Mouse (Mus musculus) thymus, postnatal 14 days (tissue): ENCODE data around the gene Olfr11.

Experiments used
- DNase-seq: peaks from one replicate; pipeline ENCODE4 v3.0.0; 2021

Gene Olfr11

DNA sequence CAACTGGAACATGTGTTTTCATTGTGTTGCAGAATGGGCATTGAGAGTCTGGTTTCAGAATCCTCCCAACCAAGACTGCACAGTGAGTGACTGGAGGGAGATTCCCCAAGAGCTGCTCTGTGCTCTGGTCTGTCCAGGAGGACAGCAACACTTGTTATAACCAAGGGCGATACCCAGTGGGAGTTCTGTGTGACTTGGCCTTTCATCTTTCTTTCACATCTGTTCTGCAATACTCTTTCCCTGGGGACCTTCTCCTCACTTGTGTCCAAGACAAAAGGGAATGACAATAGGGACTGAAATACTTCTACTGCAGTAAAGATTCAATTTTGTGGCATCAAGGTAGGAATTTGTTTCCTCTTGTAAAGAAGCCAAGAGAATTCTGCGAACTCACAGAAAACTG, at the start of gene Olfr11:
Olfr11 (minus strand) TSS at position 101 of the 400 bp plus-strand sequence.
- no peak for DNase-seq

- no peak for DNase-seq
These were observed 35.0 kb upstream of the Olfr11 start, which contains the start of gene Olfr1360 for GRCm38 (mm10) chr13:21677305-21677704. TSS of gene Olfr1360 (minus strand) at chr13:21677405.

DNA sequence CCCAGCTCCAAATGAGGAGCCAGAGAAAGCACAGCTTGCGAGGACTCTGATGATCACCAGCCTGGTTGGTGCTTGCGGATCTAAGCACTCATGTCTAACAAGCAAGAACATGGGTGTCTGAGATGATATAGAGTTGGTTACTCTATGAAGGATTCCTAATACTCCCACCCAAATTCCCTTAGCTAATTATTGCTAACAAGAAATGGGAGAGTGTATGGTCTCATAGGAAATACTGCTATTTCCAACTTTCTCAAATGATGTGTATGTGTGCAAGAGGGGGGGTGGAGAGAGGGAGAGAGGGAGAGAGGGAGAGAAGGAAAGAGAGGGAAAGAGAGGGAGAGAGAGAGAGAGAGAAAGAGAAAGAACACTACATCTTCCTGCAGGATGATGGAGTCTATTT, 21.0 kb upstream of the Olfr11 start, which contains the start of gene Olfr1361:
Olfr1361 (minus strand) TSS at position 101 of the 400 bp plus-strand sequence.
- DNase-seq = no peak

GRCm38 (mm10) chr13:21613922-21614321, 28.4 kb downstream of the Olfr11 start, which contains the start of gene Olfr1362:
TSS of gene Olfr1362 (minus strand) at chr13:21614022.
- no peak for DNase-seq

DNA sequence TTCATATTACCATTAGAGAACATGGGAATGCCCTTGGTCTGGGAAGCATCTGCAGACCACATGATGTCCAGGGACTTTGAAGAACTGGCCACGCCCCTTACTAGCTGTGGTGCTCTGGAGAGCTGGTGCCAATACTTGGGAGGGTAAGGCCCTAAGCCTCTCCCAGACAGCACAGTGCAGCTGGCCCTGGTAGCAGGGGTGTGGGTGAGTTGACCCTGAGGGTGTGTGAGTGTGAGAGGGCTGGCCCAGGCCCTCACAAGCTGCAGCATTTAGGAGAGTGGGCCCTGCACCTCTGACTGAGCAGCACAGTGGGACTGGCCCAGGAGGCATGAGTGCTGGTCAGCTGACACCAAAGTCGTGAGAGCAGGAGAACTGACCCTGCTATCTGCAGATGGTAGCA, 50.7 kb downstream of the Olfr11 start:
- DNase-seq = no peak
